Mouse (Mus musculus) T-helper 2 cell (primary cell): Measurements from ENCODE around the gene Pcyt1b.

Experiments
- in situ Hi-C: fragments of 300-600 bp; cut with MboI, MseI; formaldehyde crosslinking; loops from one replicate; pipeline ENCODE4 v1.15.1; 2025; ENCODE audit warnings: high pct_unique_total_duplicates

Gene Pcyt1b

DNA sequence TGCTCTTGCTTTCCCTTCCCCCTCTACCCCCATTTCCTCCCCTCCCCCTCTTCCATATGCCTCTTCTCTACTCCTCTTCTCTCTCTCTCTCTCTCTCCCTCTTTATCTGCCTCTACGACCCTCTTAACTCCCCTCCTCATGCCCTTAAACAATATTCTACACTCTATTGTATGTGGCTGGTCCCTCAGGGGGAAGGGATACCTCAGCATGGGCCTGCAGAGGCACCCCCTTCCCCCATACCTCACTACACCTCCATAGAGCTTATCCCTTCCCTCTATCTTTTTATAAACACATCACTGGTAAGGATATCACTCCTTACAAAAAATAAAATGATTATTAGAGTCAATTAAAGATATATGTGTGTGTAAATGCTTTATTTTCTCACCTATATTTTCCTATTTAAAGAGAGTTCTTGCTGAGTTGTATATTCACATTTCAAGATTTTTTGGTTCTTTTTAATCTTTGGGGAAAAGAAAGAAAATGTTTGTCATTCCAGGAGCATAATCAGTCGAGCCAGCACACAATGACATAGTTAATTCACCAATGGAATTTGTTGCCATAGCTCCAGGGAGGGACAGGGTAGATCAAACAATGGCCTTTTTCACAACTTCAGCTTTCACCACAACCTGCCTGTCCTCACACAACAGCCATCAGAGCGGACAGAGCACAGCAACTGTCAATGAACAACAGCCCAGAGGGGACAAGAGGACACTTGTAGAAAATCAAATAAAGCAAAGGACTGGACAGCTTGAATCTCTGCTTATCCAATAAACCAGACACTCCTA lies at the start of gene Pcyt1b:
Pcyt1b (plus strand) TSS at position 646 of the 785 bp plus-strand sequence.
- in situ Hi-C loops = no loop called here

DNA sequence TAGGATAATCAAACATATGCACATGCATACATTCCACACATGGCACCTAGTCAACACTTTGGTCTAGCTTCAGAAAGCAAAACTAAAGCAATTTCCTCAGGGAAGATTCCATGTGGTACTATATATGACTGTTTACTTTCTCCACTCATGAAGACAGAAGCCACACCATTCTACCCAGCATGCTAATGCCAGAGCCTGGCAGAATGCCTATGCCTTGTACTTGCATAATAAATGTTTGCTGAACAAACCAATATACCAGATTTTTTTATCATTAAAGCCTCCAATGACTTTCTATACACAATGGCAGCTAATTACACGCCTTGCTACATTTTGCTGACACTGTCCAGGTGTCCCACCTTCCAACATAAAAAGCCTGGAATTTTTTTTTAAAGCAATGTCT lies 24.4 kb upstream of the Pcyt1b start:
- in situ Hi-C loops = no loop called here

DNA sequence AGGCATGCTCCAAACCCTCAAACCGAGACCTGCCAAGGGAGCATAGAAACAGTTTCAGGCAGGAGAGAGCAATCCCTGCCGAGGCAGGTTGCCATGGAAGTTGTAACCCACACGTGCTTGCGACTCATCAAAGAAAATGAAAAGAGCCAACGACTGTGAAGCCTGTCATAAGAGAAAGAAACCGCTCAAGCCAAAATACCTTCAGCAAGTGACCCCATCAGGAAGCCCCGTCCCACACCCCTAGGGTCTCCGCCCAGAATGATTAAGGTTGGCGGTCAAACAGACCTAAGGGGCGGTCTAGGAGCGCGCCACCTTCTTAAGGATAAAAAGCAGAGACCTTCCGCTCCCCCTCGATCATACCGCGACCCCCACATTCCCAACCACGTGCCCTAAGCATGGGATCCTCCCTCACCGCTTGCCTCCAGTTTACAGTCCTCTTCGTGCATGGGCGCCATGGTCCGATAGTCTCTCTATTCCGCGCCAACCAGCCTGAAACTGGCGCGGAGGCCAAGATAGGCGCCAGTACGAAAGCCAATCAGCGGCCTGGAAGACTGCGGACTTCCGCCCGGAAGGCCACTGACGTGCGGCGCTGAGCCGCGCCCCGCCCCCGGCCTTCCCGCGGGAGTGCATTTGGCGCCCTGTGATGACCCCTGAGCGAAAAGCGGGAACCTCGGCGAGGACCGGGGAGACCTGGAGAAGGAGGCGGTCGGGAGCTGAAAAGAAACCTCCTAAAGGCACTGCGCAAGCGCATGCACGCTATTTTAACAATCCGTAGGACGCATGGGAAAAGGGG lies 22.8 kb upstream of the Pcyt1b start, which contains the start of gene Pola1:
Pola1 (minus strand) TSS at position 499 of the 793 bp plus-strand sequence.
- in situ Hi-C loops = no loop called here

DNA sequence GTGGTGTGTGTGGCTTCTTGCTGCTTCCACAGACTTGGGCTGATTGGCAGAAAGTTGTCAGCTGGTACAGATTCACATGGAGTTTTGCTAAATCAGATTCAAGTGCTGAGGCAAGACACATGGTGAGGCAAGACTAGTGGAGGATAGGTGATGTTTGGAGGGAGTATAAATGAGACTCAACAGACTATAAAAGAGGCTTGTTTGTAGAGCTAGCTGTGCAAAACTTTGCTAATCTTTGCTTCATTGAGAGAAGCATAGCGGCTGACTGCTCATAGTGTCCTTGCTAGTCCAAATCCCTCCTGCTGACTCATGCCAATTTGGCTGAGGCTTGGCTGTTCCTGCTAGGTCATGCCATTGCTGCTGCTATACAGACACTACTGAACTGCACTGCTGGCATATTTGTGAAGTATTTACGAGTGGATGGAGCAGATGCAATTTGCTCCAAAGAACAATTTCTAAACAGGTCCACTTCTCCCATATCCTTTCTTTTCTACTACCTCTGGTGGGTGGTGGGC lies 19.7 kb upstream of the Pcyt1b start:
- in situ Hi-C loops = no loop called here

DNA sequence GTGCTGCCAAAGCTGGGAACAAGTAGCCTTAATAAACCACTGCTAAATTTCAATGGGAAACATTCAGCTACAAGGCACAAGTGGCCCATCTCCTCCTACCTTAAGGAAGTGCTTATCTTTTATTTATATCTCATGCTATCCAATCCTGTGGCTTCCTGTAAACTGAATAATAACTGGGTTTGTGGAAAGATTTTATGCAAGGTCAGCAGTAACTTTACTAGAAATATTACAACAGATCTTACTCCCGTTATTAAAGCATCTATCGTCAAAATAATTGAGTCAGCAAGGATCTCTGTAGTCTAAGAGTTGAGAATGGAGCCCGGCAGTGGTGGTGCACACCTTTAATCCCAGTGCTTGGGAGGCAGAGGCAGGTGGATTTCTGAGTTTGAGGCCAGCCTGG lies 11.1 kb upstream of the Pcyt1b start:
- in situ Hi-C loops = no loop called here

DNA sequence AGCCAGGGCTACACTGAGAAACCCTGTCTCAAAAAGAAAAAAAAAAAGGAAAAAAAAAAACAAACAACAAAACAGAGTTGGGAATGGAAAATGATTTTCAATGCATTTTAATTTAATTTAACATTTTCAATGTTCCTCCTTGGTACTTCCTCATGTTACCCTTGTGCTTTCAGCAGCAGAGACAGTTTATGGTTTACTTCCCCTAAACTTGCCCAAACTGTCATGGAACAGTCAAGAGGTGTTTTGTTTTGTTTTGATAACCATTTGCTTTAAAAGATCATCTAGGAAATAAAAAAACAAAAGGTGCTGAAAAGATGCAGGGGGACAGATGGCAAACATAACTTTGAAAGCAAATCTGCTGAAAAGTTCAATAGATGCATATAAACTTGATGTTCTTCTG lies 10.6 kb upstream of the Pcyt1b start:
- in situ Hi-C loops = no loop called here

DNA sequence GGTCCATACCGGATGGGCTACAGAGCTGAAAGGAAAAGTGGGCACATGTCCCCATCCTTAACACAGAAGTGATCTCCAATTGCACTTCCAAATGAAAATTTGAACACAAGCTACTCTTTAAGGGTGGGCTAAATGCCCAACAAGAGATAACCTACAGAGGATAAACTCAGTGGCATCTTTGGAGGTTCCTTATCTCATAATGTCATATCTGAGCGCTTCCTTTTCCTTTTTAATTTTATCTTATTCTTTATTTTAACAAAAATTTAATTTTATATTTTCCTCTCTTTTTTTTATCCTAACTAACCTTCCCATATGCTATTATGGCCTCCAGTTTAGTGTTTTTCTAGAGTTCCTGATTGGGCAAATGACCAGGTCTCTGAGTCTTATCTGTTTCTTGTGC lies 3.9 kb upstream of the Pcyt1b start:
- in situ Hi-C loops = no loop called here

DNA sequence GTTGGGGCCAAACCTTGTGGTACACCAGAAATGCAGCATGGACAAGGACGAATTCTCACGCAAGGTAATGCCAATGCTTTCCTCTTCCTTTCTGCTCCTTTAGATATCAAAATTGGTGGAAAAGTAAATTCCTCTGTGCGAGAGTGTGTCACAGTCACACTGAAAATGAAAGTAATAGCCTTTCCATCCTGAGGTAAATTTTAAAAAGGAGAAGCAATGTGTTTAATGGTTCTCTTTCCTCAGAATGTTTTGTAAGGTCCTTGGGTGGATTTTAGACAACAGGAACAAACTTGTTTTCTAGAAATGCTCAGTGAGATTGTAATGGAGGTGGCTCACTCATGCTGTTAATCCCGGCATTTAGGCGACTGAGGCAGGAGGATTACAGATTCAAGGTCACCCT lies 490 bp downstream of the Pcyt1b start:
- in situ Hi-C loops = no loop called here

DNA sequence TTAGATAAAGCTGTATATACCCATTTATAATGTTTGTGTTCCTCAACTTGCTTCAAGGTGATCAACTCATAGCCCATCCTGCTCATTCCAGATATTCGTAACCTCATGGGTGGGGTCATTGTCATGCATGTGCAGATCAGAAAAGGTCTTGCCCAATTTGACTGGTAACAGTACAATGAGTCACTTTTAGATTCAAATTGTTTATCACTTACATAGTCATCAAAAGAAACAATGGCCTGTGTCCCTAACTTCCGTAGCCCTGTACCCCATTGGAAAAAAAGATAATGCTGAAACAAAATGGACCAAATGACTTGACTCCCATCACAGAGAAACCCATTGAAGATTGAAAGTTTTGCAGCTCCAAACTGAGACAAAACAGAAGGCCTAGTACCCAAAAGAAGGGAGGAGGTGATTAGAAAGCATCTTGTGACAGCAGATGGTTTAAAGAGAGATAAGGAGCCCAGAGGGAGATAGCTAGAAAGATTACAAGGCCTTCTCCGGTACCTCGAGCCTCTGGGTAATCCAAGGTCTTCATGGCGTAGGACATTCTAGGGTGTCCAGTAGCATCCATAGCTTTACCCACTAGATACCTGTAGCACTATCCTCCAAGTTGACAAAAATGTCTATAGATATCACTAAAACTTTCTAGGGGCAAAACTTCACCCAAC lies 9.4 kb downstream of the Pcyt1b start:
- in situ Hi-C loops = no loop called here

DNA sequence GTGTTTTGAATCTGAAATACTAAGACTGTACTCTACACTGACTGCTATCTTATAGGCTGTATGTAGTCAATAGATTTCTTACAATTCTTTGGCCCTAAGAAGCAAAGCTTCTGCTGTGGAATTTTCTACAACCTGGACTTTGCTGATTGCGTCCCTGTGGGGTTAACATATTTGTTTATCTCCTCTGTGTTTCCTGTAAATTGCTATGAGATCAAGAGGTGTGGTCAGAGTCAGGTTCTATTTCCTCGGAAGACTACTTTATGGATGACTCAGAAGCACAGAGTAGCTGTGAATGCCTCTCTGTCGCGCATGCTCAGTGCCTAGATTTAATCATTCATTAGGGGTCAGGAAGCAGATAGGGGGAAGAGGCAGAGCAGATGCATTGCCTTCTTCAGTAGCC lies 10.1 kb downstream of the Pcyt1b start:
- in situ Hi-C loops = no loop called here

DNA sequence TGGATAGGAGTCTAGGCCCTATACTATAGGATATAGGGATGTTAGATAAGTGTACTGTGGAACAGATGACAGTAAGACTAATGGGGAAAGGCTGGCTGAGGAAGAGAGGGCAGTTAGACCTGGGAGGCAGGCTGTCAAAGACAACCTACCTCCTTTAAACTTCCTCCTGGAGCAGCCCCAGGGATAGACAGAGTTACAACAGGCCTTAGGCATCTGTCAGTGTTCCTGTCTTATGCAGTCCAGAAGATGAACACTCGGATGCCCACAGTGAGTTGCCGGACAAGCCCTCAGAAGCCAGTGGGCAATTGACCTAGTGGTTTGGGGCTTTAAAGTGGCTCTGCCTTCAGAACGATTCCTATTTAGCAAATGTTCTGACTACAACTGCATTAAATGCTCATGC lies 19.8 kb downstream of the Pcyt1b start:
- in situ Hi-C loops = no loop called here

DNA sequence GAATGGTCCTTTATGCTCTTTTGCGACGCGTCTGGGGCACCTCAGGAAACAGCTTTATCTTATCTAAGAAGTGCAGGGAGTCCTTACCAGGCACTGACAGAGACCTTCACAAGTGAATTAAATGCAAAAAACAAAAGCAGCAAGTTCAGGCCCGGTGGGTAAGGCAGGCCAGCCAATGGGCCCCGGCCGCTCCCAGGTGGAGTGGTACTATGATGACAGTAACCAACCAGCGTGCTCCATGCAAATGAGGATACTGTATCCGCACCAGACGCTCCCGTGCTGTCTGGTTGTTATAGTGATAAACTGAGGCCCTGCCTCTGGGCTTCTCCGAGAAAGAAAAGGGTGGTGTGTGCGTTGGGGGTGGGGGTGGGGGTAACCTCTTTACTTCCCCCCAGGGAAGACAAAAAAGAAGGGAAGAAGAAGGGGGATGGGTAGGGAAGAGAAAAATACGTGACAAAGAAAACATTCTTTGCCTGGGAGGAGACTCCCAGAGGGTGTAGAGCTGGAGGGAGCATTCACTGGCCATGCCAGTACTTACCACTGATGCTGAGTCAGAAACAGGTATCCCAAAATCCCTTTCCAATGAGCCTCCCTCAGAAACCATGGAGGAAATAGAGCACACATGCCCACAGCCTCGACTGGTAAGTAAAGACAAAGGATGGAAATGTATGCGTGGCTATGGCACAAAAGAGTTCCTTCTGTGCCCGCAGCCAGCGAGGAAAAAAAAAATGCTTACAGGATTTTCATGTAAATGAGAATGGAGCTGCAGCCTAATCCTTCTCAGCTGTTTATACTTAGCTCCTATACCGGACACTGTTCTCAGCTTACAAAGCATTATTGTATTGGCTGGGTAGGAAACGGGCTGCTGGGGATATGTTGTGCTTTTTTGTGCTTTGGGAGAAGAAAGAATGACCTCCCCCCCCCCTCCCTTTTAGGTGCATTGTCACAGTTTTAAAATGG lies 20.5 kb downstream of the Pcyt1b start:
- in situ Hi-C loops = no loop called here

DNA sequence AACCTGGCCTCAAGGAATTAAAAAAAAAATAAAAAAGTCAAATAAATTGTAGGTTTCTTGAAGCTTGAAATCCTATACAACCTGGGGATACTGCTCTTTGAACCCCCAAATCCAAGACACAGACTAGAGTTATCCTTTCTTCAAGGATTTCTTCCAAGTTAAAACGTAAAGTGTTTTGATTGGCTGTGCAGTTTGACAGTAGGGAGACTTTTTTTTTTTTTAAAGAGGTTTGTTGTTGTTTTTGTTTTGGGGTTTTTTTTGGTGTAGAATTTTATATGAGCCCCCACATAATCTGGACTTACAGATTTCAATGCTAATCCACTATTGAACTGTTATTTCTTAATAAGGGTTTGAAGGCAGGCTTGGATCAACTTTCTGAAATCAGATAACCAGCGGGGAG lies 21.6 kb downstream of the Pcyt1b start:
- in situ Hi-C loops = no loop called here

DNA sequence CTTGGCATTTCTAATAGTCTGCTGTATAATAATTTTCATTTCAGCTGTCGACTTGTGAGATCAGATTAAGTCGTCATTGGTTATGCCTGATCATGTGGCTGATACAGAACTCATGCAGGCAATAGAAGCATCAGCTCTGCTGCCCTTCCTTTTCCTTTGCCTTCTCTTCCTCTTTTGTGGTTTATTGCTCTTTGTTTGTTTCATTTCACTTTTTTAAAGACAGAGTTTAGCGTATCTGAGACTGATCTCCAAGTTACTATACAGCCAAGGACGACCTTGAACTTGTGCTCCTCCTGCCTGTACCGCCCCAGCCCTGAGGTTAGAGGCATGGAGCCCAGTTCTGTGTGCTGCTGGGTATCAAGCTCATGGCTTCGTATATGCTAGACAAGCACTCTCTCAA lies 34.6 kb downstream of the Pcyt1b start:
- in situ Hi-C loops = no loop called here

DNA sequence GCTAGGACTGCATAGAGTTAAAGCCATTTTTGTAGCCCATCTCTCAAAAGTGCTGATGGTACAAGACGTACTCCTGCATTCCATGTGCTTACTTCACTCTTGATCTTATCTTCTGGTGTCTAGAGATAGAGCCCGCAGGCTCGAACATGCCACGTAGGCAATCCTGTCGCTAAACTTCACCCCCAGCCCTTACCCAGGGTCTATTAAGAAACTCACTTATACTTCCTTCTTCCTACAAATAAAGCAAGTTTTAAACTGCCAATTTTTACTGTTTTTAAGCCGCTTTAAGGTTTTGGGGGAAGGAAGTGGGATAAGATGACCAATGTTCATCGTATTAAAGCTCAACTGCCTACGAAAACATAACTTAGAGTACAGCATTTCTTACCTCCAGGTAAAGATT lies 36.0 kb downstream of the Pcyt1b start:
- in situ Hi-C loops = no loop called here

DNA sequence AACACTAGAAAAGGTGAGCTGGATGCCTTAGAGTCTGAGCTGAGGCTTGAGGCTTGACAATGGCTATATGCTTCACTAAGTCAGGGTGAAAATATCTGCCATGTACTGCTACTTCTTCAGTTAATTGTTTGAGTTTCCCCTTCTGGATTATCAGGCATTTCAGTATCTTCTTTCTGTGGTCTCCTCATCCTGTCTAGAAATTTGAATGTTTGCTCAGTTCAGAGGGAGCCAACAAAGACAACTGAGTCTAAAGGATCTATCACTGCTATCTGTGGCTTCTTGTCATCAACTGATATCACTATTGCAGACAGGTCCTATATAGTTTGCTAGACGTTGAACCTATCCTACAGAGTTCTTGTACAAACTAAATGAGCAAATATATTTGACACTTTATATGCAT lies 42.9 kb downstream of the Pcyt1b start:
- in situ Hi-C loops = no loop called here

DNA sequence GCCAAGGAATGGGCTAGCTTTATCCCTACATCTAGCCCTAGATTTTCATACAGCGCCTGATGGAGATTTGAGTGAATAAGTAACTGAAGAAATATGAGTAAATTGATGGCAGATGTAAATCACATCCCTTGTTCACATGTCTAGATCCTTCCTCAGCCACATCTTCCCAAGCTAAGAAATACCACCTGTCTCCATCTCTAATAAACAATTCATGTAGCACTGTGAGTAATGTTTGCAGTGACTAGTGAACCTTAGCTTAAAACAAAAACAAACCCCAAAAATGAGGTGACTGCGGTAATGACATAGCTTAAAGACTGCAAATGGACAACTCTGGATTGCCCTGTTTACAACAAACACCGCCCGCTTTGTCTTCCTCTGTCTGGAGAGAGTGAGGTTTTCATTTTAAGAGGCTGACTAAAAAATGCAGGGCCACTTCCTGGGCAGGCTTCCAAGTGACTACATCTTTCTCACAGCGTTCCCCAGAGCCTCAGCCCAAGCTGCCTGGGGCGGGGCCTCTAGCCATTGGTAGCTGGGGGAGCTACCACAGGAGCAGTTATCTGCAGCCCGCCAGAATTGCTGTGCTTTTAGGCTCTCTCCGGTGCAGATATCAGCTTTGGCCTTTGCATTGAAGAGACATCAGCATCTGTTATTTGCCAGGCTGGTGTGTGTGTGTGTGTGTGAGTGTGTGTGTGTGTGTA lies 46.0 kb downstream of the Pcyt1b start:
- in situ Hi-C loops = no loop called here

DNA sequence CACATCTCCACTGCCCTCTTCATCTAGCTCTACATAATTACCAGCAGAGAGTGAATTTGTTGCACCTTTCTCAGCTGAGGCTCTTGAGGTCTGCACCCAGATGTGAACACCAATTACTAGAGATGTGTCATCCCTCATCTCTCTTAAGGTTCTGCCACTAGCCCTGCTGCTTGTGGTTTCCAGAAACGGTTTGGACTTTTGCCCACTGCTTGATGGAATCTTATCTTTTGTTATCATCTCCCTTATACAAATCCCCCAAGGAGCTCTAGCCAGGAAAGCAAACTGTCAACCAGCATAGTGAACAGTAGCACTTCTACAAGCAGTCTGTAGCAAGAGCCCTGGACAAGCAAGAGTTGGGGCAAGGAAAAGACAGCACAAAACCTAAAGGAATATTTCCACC lies 57.9 kb downstream of the Pcyt1b start:
- in situ Hi-C loops = no loop called here

DNA sequence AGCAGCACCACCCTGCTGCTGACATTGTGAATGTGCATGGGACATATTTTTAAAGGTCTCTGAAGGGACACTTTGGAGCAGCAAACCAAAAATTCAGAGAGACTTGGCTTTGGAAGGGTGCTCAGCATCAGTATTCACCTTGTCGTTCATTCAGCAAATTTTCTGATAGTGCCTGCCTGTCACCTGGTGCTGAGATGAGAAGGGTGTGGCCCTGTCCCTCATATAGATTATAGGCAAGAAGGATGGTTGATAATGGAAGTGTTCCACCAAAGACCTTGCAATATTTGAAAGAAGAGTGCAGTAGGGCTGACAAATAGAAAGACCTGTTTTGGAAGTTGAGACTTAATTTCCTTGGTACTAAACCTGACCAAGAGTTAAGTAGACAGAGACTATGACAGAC lies 74.9 kb downstream of the Pcyt1b start:
- in situ Hi-C loops = no loop called here

DNA sequence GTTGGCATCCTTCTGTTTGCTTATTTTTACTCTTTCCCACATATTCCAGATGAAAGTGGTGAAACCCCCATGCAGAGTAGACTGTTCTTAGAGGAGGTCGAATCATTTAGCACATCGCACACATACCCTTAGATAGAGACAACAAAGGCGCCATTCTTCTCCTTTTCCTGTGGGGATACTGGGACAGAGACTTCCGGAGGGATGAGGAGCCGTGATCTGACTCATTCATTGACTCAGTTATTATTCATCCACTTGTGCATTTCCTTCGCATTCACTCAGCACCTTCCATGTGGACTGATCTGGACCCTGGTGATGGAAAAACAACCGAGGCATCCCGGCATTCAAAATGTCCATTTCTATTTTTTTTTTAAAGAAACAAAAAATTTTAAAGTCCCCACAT lies 76.2 kb downstream of the Pcyt1b start:
- in situ Hi-C loops = no loop called here

DNA sequence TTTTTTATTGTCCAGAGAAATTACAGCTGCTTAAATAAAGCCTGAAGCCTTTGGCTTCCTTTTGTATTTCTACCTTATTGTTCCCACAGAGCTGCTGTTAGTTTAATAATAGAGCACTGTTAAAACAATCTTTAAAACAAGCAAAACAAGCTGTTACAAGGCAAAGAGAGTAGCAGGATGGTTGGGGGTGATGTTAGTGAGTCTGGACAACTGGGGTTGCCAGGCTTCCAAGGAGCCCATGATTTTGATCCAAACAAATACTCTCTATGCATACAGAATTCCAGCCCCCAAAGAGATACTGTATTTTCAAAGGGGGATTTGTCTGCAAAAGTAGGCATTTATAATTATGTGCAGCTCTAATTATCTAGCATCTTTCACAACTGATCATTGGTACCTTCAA lies 77.7 kb downstream of the Pcyt1b start:
- in situ Hi-C loops = no loop called here
